Mouse (Mus musculus) kidney, adult 8-10 months (tissue): ENCODE results near the gene Uri1.
A peak's percentile ranks its signal among the peaks of the same experiment; 100 is the strongest.

ENCODE experiments used
- DNase-seq, 2 experiments: peaks; one replicate each; pipeline ENCODE4 v3.0.0; 2022

Uri1 gene

DNA sequence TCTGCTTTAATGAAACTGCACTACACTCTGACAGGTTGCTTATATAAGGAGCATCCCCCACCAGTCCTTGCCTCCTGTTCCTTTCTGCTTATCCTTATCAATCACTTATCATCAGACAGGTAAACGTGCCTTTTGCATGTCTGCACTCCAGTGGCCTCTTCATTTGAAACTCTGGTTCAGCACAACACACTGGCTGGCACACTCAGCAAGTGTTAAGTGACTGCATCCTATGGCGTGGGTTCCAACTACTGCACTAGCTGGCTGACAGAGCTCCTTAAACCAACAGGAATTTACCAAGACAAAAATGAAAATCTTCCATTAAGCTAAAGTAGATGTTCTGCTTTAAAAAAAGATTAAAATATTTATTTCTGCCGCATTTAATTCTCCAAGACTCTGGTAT lies 9.4 kb downstream of the Uri1 start:
- no peak for DNase-seq

DNA sequence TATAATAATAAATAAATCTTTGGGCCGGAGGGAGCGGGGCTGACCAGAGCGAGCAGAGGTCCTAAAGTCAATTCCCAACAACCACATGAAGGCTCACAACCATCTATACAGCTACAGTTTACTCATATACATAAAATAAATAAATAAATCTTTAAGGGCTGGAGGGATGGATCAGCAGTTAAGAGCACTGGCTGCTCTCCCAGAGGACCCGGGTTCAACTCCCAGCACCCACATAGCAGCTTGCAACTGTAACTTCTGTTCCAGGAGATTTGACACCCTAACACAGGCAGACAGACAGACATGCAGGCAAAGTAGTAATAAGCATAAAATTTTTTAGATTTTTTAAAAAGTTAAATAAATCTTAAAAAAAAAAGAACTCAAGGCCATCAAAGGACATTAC lies 10.5 kb downstream of the Uri1 start:
- DNase-seq = no peak

DNA sequence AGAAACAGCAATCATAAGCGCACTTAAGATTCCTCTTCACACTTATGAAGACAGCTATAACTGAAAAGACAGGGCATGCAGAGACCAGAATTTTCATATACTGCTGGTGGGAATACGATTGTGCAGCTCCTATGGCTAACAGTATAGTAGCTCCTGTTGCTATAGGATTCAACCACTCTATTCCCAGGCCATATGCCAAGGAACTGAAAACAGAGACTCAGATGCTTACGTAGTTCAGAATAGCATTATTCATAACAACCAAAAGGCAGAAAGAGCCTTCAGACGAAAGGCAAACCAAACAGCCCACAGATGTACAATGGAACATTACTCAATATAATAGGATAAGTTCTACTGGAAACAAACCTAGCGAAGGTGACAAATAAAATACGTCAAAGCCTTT lies 15.0 kb downstream of the Uri1 start:
- no peak for DNase-seq

DNA sequence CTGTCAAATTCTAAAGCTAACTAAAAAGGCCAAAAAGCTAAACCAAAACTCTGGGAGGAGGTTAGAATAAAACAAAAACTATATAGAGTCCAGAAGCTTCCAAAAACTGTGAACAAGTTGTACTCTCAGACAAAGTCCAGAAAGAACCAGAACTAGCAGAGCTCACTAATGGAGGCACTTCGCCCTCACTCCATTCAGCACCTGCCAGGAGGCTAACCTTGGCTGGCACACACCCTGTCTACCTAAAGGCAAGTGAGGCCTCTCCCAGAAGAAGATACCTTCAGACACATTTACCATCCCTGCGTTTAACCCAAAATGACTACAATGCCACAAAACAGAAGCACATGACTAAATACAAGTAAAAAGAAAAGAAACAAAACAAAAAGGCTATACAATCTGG lies 20.9 kb downstream of the Uri1 start:
- peak; percentile 50 for DNase-seq

DNA sequence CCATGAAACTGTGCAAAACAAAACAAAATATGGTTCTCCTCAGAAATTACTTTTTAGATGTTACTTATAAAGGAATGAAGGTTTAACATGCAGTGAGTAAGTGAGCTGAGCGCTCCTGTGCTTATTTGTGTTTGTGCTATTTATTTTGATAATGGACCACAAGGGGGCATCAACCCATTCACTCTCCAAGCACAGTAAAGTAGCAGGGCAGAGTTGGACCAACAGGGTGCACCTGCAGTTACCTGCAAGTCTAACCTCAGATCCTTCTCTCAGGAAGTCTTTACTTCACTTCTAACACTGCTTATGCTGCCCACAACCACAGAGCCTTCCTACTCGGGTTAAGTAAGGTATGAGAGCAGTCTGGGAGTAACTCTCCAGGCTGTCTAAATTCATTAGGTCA lies 23.7 kb downstream of the Uri1 start:
- peak; percentile 14 to 17 for DNase-seq

DNA sequence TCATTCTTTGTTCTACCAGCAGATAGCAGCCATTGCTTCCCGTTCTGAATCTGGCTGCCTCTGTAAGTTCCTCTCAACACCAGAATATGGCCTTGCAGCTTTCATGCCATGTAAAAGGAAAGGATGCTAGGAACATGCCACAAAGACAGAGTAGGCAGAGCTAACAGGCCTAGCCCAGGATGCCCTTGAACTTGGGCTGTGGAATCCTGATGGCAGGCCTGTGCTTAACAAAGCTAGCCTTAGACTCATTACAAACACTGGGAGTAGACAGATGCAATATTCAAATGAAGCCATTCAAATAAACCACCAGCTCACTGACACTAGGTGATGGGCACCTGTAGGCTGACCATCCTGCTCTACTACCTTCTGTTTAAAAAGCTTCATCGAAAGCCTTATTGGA lies 30.5 kb downstream of the Uri1 start:
- DNase-seq = no peak

DNA sequence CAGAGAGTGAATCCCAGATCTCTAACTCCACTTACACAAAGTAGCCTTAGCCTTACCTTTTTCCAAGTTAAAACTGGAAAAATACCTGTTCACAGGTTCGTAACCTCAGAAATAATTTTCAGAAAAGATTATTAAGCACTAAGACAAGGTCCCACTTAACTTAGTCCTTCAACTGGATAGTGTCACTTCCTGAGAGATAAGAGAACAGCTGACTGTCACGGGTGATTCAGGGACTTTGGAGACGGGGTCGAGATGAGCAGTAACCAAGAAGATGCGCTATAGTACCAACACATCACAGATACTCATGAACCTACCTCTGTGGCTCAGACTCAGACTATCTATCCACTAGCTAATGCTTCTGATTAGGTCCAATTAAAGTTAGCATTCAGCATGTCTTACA lies 38.5 kb downstream of the Uri1 start:
- no peak for DNase-seq

DNA sequence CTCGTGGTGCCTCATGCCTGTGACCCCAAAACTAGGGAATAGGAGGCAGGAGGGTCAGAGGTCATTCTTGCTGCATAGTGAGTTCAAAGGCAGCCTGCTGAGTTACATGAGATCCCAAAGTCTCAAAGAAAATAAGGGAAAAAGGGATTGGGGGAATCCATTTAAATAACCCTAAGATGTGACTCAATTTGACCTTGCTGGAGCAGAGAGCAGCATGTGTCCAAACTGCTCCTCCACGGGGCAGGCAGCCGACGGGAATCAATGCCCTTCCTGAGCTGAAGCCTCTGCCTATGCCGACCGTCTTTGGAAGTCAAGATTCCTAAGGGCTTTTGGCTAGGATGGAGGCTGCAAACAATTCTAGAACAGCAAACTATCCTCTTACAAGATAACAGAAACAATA lies 39.9 kb downstream of the Uri1 start:
- DNase-seq = no peak

DNA sequence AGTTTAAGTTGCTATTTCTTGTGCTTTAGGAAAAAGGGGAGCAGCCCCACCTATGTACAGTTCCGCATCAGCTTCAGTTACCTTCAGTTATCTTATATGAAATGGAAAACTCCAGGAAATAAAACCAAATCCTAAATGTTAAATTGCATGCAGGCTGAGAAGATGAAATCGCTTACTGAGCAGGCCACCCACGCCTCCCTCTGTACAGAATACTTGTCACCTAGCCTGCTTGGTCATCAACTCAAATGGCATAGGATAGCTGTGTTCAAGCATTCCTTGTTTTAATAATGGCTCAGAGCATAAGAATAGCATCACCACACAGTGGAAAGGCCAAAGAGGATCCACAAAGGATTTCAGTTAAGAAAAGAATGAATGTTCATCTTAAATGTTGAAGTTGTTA lies 43.6 kb downstream of the Uri1 start:
- no peak for DNase-seq

DNA sequence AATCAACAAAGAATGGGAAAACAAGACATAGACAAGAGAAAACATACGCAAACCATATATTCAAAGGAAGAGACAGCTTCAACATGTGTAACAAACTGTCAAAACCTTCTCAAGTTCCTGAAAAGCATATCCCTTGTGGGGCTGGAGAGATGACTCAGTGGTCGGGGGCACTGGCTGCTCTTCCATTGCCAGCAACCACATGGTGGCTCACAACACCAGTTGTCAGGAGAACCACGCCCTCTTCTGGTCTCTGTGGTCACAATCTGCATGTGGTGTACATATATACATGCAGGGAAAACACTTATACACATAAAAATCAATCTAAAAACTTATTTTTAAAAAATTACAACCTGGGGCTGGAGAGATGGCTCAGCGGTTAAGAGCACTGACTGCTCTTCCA lies 44.9 kb downstream of the Uri1 start:
- DNase-seq = no peak

DNA sequence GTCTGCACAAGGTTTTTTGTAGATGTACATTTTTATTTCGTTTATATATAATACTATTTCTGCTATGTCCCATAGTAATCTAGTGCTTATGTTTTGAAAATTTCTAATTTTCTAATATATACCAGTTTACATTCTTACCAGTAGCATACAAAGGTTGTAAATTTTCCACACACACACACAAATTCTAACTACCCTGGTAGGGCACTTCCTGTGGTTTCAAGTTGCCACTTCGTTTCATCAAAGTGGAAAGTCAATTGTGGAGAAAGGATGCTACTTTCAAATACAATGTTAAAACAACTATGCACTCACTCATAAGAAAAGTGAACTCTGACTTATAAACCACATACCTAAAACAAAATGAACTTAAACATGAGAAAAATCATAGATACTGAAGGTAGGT lies 45.7 kb downstream of the Uri1 start:
- DNase-seq = no peak

DNA sequence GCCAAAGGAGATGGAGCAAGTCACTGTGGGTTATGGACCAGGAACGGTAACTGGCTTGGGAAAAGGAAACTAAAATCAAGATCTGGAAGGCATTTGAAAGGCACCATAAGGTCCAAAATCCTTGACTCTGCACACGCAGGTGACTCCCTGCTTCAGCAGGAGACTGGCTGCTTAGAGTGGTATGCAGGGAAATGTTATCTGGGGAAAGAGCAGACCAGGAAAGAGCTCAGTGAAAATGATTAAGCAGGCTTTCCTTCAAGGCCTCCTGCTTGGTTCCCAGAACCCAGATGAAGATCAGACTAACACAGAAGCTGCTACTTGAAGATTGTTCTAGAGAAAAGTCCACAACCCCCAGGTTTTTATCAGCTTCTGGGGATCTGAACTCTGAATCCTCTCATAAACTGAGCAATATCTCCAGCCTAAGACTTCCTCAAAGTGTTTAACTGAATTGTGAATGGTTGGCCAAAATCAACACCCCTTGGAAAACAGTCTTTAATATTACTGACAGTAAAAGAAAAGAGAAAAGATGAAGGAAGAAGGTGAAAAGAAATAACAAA lies 50.3 kb downstream of the Uri1 start:
- no peak for DNase-seq

DNA sequence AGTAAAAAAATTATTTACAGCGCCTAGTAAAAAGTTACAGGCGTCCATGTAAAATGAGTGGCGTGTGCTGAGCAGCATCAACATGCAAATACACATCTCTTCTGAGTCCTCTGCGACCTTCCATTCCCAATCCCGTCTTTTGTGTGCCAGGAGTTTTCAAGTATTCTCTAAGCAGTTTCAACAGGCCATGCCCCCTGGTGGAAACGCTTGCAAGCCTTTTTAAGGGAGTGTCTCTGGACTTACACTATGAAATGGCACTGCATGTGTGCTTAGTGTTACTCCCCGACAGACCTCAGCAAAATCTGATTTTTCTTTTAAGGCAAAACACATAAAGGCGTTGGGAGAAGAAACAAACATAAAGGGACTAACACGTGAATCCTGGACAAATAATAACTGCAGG lies 50.8 kb downstream of the Uri1 start:
- DNase-seq = no peak

DNA sequence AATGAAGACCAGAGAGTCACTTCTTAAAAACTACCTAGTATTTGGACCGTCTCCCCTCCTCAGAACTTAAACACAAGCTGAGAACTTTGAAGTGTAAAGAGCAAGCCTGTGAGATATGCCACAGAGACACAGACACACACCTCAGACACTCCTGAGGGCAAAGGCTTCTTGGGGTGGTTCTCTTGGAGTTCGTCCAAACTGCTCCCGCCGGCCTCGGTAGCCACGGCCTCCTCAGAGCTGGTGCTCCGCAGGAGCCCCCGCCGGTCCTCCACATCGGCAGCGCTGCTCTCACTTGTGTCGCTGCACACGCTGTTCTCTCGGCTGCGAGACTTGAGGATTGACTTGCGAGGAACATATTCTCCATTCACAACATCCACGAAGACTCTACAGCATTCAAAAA lies 61.0 kb downstream of the Uri1 start:
- peak in 1 of 2 experiments; percentile 35 for DNase-seq

DNA sequence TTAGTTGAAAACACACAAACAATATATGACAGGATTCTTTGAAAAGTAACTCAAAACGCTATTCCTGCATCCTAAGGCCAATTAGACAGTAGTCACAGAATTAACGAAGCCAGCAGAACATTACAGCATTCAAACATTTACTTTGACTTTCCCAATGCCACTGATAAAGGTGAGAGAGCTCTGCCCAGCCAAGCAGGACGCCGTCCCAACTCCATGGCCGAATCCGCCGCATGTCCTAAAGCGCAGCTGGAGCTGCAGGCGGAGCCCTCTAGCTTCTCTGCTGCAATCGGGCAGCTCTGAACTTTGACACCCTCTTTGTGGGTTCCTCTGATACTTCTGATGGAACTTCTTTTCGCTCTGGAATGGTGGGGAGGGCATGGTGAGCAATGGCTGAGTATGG lies 62.1 kb downstream of the Uri1 start:
- DNase-seq = no peak

DNA sequence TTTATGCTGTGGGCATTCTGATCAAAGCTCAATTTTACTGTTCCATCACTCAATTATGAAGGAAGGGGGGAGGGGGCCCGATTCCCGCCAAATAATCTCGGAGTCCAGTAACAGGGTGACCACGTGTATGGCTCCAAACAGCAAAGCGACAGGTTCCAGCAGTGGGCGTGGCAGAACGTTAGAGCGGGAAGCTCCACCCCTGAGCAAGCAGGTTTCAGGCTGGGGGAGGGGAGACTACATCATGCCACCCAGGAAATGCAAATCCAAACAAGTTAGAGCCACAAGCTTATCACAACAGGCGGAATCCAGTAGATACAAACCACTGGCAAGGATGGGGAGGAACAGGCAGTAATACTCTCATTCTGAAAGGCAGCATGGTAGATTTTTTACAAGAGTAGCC lies 71.5 kb downstream of the Uri1 start:
- no peak for DNase-seq

DNA sequence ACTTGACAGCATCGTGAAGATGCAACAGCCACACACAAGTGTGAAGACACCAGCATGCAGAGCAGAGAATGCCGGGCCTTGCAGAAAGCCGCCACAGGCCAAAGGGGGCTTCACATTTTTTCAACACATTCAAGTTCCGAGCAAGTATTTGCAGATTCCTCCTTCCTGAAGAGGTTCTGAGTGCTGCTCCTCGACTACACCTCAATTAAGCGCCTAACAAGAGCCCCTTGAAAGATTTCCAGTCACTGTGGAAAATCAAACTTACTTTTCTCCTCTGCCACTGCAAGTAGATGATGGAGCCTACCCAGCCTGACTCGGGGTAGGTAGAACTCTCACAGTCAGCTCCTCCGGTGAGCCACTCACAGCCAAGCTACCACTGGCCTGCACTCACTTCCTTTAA lies 86.9 kb downstream of the Uri1 start:
- no peak for DNase-seq

DNA sequence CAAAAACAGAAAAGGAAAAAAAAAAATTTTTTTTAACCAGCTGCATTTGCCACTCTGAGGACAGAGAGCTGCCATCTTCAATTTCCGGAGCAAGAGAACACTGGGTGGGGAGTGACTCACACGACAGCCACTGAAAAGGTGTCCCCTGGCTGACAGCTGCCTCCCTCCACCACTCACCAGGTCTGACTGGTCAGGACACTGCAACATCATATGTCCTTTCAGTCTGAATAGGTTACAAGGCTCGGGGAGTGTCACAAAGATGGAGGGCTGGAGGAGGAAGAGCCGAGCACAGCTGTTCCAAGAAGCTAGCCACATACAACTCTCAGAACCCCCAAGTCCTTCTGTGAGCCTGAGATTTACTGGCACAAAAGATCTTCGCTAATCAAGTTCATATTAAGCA lies 87.6 kb downstream of the Uri1 start:
- DNase-seq = no peak

DNA sequence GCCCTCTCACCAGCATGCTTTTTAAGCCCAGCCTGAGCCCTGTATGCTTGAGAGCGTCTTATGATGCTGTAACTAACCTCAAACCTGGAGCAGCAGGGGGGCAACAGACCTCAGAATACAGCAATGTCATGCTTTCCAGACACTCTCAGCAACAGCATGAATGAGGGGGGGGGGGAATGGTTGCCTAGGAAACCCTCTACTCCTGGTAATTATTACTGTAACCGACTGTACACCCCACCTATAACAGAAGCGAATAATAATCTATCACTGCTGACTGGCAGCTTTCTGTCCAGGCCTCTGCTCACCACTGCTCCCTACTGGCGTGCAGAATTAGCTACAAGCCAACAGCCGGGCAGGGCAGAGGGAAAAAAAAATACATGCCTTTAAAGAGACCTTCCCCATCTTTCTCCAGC lies 88.6 kb downstream of the Uri1 start:
- DNase-seq = peak in 1 of 2 experiments; percentile 8

DNA sequence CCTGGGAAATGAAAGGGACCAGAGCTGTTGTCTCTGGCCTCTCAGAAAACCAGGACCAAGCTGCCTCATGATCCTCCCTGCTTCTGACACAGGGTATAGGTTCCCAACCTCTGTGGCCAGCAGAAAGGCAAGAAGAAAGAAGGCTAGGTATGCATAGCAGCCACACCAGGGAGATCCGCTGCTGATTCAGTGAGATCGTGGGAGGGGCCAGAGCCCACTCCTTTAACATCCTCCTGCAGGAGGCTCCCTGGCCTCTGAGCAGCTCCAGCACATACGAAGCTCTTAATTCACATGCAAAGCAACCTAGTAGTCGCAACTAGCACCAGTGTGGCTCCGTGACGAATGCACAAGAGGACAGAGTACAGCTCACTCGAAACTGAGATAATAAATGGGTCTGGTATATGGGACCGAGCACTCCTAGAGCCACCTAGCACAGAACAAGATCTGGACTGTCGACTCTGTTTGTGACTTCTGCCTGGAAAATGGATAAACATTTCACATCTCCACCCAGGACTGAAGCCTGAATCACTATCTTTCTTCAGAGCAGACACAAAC lies 89.5 kb downstream of the Uri1 start:
- DNase-seq = no peak

DNA sequence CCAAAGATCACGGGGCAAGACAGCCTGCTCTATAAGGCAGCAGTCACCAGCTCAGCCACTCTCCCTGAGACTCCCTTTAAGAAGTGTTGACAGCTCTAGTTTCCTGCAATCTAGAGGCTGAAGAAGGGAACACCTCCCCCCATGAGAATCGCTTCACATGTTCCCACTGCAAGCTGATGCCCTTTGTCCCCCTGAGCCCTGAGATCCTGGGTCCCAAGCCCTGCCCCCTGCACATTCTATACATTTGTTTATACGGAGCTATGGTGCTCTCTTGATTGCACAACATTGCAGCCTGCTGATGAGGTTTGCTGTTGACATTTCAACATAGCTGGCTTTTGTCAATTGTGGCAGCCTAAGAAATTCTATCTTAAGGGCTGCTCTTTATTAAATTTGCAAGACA lies 91.7 kb downstream of the Uri1 start:
- DNase-seq = no peak

DNA sequence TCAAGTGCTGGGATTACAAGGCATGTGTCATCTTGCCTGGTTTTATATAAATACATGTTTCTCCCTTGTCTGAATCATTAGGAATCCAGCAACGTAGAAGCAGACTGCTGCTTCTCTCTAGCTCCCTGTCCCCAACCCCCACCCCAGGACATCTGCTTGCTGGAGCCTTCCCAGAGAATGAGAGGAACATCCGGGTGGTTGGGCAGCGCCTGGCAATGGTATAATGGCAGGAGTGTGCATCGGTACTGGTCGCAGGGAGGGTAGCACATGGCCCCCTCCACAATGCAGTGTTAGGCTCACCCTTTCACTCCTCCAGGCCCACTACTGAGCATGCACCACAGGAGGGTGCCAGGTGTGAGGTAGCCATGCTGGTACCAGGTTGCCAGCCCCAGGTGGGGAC lies 93.6 kb downstream of the Uri1 start:
- no peak for DNase-seq

DNA sequence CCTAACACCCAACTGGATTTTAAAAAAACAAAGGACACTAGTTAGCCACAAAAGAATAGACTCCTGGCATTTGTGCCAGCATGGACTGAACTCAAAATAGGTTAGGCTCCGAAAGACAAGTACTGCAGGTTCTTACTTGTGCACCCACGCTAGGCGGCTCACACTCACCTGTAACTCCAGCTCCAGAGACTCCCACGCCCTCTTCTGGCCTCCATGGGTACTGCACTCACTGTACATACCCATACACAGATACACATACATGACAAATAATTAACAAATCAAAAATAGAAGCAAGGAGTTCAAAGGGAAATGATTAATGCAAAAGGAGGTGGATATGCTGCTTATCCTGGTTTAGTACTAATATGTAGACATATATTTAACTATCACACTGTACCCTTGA lies 100.4 kb downstream of the Uri1 start:
- DNase-seq = no peak

DNA sequence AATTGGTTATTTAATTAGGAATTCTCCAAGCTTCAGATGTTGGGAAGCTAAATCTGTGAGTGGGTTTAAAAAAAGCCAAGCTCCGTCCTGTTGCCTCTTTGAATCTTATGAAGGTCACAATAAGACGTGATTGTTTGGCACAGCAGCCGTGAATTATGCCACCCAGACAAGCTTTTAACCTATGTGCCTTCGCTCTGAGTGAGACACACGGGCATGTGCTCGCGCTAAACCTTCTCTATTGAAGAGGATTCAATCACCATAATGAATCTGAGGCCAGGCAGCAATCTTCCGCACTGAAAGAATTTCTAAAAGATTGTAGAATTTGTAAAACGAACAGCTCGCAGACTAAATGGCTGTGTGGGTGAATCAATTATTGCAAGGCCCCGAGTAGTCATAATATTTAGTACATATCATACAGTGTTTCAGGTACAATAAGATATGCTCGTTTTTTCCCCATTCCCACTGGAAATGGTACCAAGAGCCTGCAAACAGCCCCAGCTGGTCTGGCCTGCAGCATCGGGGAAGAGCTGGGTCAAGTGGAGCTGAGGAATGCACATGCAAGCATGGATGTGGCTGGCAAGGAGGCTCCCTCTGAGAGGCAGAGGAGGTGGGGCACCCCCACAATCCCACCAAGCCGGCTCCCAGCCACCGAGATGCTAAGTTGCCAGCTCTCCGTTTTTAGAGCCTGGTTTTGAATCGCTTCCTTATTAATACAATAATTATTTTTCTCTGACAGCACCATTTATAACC lies 101.5 kb downstream of the Uri1 start:
- no peak for DNase-seq

DNA sequence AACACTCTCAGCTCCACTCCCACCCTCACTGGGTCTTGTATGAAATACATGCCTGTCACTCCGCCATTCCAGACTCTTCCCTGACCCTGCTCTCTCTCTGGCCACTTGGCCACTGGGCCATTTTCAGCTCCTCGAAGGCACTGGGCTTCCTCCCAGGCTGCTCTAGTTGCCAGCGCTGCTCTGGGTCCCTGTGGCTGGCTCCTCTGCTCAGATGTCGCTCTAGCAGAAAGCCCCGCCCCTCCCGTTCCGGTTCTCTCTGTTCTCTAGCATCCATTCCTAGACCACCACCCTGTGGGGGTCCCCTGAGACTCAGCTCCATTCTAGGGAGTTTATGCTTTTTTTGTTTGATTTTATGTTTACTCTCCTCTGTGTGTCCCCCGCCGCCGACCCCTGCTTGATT lies 104.4 kb downstream of the Uri1 start:
- DNase-seq = no peak
